Mouse (Mus musculus) lung, adult 2 months (tissue): Measurements from ENCODE around the gene Rybp.

Source experiments
- CTCF ChIP-seq: fragments of 200-500 bp; IDR thresholded peaks from 2 replicates; pipeline ENCODE4 v1.5.1; 2011; ENCODE audit warnings: mild to moderate bottlenecking, low read length, control low read depth; ENCODE audit not compliant: insufficient read depth
- POLR2A ChIP-seq: fragments of 200-500 bp; IDR thresholded peaks from 2 replicates; pipeline ENCODE4 v1.6.1; 2011; ENCODE audit warnings: low read depth, mild to moderate bottlenecking, control low read depth, low read length, borderline replicate concordance; ENCODE audit errors: extremely low read depth

GRCm38 (mm10) chr6:100219971-100220370 lies 67.3 kb downstream of the Rybp start:
- TF ChIP-seq CTCF: no peak
- no peak for TF ChIP-seq POLR2A
